Mouse (Mus musculus) stomach, postnatal 0 days (tissue): ENCODE measurements around the gene Evl.

Experiments used
- CTCF ChIP-seq: IDR thresholded peaks from 2 replicates; pipeline ENCODE4 v1.5.1; 2016; ENCODE audit warnings: antibody characterized with exemption, low read depth, mild to moderate bottlenecking, moderate library complexity
- EP300 ChIP-seq: optimal IDR thresholded peaks from 2 replicates; pipeline ENCODE3; 2016; ENCODE audit warnings: antibody characterized with exemption

- no peak for TF ChIP-seq CTCF
- TF ChIP-seq EP300 = no peak
These were observed 127.9 kb downstream of the Evl start for GRCm38 (mm10) chr12:108682240-108683023.
